Mouse (Mus musculus) midbrain, embryonic 14.5 days (tissue): ENCODE measurements around the gene Spsb1. TPM values are rescaled to one million over a fixed set of nuclear protein-coding genes. Genes with fewer than 3 reads are reported as not detected.

Experiments used
- ATAC-seq: fragments of 200-750 bp; cut with Nextera tagmentation; 2 replicates; pipeline ENCODE4 v1.8.0; 2017; ENCODE audit warnings: moderate number of reproducible peaks, moderate library complexity; ENCODE audit not compliant: low FRiP score, low TSS enrichment
- DNase-seq: peaks from one replicate; pipeline ENCODE4 v3.0.0-alpha.2; 2015
- H3K27ac ChIP-seq: fragments of 300-500 bp; sonication (generic); replicated peaks from 2 replicates; pipeline ENCODE4 v1.5.1; 2014; ENCODE audit warnings: mild to moderate bottlenecking, low read depth, low read length, moderate library complexity
- H3K27me3 ChIP-seq: fragments of 300-500 bp; sonication (generic); 2 replicates; pipeline ENCODE4 v1.6.1; 2014; ENCODE audit warnings: low read length, control low read depth, mixed read lengths; ENCODE audit not compliant: control insufficient read depth, insufficient read depth
- H3K36me3 ChIP-seq: fragments of 300-500 bp; sonication (generic); 2 replicates; pipeline ENCODE4 v1.6.1; 2014; ENCODE audit warnings: low read length, control low read depth; ENCODE audit not compliant: control insufficient read depth, insufficient read depth
- H3K4me1 ChIP-seq: fragments of 300-500 bp; sonication (generic); 2 replicates; pipeline ENCODE4 v1.6.1; 2014; ENCODE audit warnings: mild to moderate bottlenecking, antibody characterized with exemption, low read length, control low read depth; ENCODE audit not compliant: control insufficient read depth, insufficient read depth
- H3K4me2 ChIP-seq: fragments of 300-500 bp; sonication (generic); 2 replicates; pipeline ENCODE4 v1.6.1; 2014; ENCODE audit warnings: mild to moderate bottlenecking, low read length, moderate library complexity
- H3K4me3 ChIP-seq: fragments of 300-500 bp; sonication (generic); replicated peaks from 2 replicates; pipeline ENCODE4 v1.5.1; 2014; ENCODE audit warnings: low read depth, low read length
- H3K9ac ChIP-seq: fragments of 300-500 bp; sonication (generic); replicated peaks from 2 replicates; pipeline ENCODE4 v1.6.1; 2014; ENCODE audit warnings: mild to moderate bottlenecking, low read length, moderate library complexity
- H3K9me3 ChIP-seq: fragments of 300-500 bp; sonication (generic); 2 replicates; pipeline ENCODE4 v1.6.1; 2016; ENCODE audit warnings: low read length, control low read depth, mixed read lengths; ENCODE audit not compliant: control insufficient read depth
- WGBS: fragments of 180-500 bp; shearing (Covaris S2); extraction: QIAGEN DNeasy Blood & Tissue Kit; methylation state at CpG from one replicate; pipeline ENCODE4 v1.1.7; 2014; 5-methylcytosine and 5-hydroxymethylcytosine counted together
- polyA plus RNA-seq: library from polyadenylated mRNA; unstranded; fragments of >200 nt; fragmentation: Nextera tagmentation; extraction: Ambion mirVana; gene quantifications from 2 replicates; pipeline ENCODE4 v1.2.1, GENCODE M21; 2014

Gene Spsb1
- polyA plus RNA-seq, 1 experiment from 2014 or later = 4.2 TPM

DNA sequence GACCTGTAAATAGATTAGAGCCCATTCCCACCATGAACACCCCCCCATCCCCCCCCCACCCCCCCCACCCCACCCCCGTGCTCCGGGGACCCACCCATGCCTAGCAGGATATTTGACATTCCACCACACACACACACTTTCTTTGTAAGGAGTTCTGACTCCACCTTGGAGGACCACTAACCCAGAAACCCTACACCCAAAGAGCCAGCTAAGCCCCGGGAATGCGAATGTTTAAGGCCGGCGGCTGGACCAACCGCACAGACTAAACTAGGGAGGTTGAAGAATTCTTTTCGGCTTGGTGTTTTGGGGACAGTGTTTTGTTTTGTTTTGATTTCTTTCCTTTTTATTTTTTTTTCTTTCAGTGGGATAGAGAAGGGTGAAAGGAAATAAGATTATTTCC, 16.1 kb downstream of the Spsb1 start:
- no peak overlapping the region for H3K27ac ChIP-seq
- H3K4me3 ChIP-seq = no peak overlapping the region
- no peaks in the 10 kb centered on the region for H3K36me3 ChIP-seq
- DNase-seq = no peak
- H3K27me3 ChIP-seq = no peaks in the 10 kb centered on the region
- H3K4me2 ChIP-seq = no peak overlapping the region
- H3K4me1 ChIP-seq = peaks cover 7% of the 10 kb centered on the region; the same call in 1 of the 2 replicates
- H3K9ac ChIP-seq = no peak overlapping the region
- H3K9me3 ChIP-seq = no peaks in the 10 kb centered on the region
- no peak for ATAC-seq
- 70% methylated on average over 8 of the region's 8 CpGs for WGBS

DNA sequence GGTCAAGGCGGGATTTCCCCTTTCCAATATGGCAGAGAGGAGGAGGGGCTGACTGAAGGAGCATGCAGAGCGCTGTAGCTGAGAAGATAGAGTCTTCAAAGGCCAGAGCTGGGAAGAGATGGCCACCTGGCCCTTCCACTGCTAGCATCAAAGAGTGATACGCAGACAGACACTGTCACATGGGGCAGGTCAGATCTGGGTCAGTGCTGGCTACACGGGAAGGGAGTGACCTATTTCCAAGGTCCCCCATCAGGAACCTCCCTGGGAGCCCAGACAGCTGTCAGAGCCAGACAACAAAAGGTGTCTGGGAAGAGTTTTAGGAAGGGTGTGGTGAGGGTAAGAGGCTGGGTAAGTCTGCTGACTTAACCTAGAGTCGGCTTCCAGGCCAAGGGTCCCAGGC, 17.9 kb downstream of the Spsb1 start:
- Histone ChIP-seq H3K27ac (no peak overlapping the region), H3K36me3 (no peaks in the 10 kb centered on the region), H3K4me1 (no peaks in the 10 kb centered on the region), H3K27me3 (no peaks in the 10 kb centered on the region), H3K9ac (no peak overlapping the region), H3K4me3 (no peak overlapping the region), H3K4me2 (no peak overlapping the region), H3K9me3 (no peaks in the 10 kb centered on the region)
- ATAC-seq = no peak
- no peak for DNase-seq
- WGBS = 61% methylated on average over 5 of the region's 5 CpGs

DNA sequence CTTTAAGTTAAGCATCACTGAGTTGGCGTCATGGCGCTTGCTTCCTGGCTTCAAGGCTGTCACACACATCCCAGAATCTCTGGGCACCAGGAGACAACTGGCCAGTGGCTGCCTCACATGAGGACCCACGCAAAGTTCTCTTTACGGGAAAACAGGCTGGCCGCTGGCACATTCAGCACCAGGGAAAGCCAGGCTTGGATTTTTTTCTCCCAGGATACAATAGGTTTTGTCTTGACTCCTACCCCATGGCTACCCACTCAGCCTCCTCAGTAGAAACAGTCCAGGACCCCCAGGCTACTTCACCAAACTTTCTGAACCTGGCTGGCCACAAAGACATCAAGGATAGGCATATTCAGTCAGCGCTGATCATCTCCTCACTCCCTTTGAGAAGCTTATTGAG, 19.4 kb downstream of the Spsb1 start:
- WGBS = 87% methylated on average over 6 of the region's 6 CpGs
- no peak for ATAC-seq

DNA sequence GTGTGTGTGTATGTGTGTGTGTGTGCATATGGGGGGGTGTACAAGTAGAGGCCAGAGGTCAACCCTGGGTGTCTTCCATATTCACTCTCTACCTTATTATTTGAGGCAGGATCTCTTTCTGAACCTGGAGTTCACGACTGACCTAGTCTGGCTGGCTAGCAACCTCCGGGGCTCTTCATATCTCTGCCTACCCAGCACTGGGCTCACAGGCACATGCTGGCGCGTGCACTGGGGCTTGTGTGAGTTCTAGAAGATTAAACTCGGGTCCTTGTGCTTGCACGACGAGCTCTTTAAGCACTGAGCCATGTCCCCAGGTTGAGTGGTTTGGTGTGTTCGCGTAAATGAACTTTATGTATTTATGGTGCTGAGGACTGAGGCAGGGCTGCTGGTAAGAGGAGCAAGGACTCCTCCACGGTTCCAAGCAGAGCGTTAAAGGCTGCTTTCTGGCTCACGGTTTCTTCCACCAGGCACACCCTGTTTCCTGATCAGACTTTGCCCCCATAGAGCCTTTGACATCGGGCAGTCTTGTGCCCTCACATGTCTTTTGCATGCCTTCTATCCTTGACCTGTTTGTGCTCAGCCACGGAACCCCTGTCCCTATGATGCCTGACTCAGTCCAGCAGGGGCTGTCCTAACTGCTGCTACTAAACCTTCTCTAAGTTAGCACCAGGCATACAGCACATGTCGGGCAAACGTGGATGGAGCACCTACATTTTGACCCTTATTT, 21.2 kb downstream of the Spsb1 start:
- no peaks in the 10 kb centered on the region for H3K9me3 ChIP-seq
- H3K9ac ChIP-seq = no peak overlapping the region
- no peak overlapping the region for H3K27ac ChIP-seq
- no peaks in the 10 kb centered on the region for H3K4me1 ChIP-seq
- DNase-seq = no peak
- no peaks in the 10 kb centered on the region for H3K36me3 ChIP-seq
- H3K4me2 ChIP-seq = no peak overlapping the region
- no peak overlapping the region for H3K4me3 ChIP-seq
- no peaks in the 10 kb centered on the region for H3K27me3 ChIP-seq
- ATAC-seq = no peak
- WGBS = 89% methylated on average over 16 of the region's 16 CpGs

More for the DNA sequence above, 19.4 kb downstream of the Spsb1 start:
- no peak for DNase-seq
- Histone ChIP-seq H3K27ac (no peak overlapping the region), H3K9ac (no peak overlapping the region), H3K36me3 (no peaks in the 10 kb centered on the region), H3K27me3 (no peaks in the 10 kb centered on the region), H3K9me3 (no peaks in the 10 kb centered on the region), H3K4me1 (no peaks in the 10 kb centered on the region), H3K4me2 (no peak overlapping the region), H3K4me3 (no peak overlapping the region)

- no peaks in the 10 kb centered on the region for H3K36me3 ChIP-seq
- no peak for ATAC-seq
- WGBS = 91% methylated on average over 7 of the region's 7 CpGs
Observed at GRCm38 (mm10) chr4:149933025-149933424, 21.8 kb downstream of the Spsb1 start.

DNA sequence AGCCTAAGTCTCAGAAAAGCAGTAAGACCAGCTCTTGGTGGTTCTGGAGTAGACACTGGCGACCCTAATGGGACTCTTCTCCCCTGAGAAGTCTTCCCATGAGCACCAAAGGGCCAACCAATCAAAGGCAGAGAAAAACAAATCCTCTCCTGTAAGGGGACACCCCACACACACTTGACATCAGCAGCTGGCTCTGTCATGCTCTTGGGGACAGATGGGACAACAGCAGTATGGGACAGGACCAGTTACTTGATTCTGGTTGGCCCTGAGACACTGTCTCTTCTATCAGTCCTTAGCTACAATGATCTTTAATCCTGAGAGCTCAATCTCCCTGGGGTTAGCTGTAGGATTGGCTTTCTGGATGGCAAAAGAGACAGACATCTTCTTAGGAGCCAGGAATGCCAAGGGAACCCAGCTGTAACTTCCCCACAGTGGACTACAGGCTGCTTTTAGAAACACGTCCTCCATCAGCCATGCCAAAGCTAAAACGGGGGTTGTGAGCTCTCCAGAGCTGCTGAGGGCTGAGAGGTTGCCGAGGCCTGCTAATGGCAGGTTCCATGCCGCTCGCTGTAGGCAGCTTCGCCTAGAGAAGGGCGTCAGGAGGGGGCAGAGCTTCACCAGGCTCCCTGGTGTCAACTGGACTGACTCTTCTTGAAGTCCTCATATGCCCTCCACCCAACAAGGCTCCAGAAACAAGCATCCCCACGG, 22.6 kb downstream of the Spsb1 start:
- Histone ChIP-seq H3K27me3 (no peaks in the 10 kb centered on the region), H3K9me3 (no peaks in the 10 kb centered on the region), H3K4me3 (no peak overlapping the region), H3K4me1 (no peaks in the 10 kb centered on the region), H3K4me2 (no peak overlapping the region), H3K27ac (no peak overlapping the region), H3K9ac (no peak overlapping the region), H3K36me3 (no peaks in the 10 kb centered on the region)
- ATAC-seq (no peak), DNase-seq (no peak)
- 85% methylated on average over 9 of the region's 9 CpGs for WGBS

More at GRCm38 (mm10) chr4:149933025-149933424, 21.8 kb downstream of the Spsb1 start:
- no peak overlapping the region for H3K27ac ChIP-seq
- no peaks in the 10 kb centered on the region for H3K9me3 ChIP-seq
- H3K4me2 ChIP-seq = no peak overlapping the region
- H3K27me3 ChIP-seq = no peaks in the 10 kb centered on the region
- no peaks in the 10 kb centered on the region for H3K4me1 ChIP-seq
- no peak overlapping the region for H3K4me3 ChIP-seq
- no peak overlapping the region for H3K9ac ChIP-seq
- no peak for DNase-seq

GRCm38 (mm10) chr4:149930755-149931154, 24.1 kb downstream of the Spsb1 start:
- Histone ChIP-seq H3K4me3 (no peak overlapping the region), H3K4me2 (no peak overlapping the region), H3K9ac (no peak overlapping the region), H3K4me1 (no peaks in the 10 kb centered on the region), H3K9me3 (no peaks in the 10 kb centered on the region), H3K27me3 (no peaks in the 10 kb centered on the region), H3K27ac (no peak overlapping the region), H3K36me3 (no peaks in the 10 kb centered on the region)
- DNase-seq (no peak), ATAC-seq (no peak)
- WGBS = 72% methylated on average over 3 of the region's 3 CpGs

DNA sequence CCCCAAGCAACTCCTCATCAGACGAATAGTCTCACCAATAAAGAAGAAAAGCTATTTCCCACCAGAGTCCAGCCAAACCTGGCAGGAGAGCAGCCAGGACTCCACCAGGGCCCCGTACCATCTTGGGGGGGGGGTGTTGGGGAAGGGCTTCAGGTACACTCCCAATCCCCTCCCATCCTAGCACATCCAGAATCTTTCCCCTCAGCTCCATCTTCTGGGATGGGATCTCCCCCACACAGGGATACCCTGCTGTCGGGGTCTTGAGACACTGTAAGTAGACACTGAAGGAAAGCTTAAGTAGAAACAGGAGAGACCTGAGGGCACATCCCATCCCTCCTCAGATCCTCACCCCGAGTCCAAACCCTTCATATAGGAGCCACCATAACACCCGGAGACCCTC, 31.8 kb downstream of the Spsb1 start:
- Histone ChIP-seq H3K9ac (no peak overlapping the region), H3K27me3 (no peaks in the 10 kb centered on the region), H3K36me3 (no peaks in the 10 kb centered on the region), H3K4me2 (no peak overlapping the region), H3K4me1 (no peaks in the 10 kb centered on the region), H3K9me3 (no peaks in the 10 kb centered on the region), H3K27ac (no peak overlapping the region), H3K4me3 (no peak overlapping the region)
- whole genome bisulfite sequencing = 76% methylated on average over 4 of the region's 5 CpGs
- no peak for ATAC-seq
- no peak for DNase-seq
